Mouse (Mus musculus) testis, postnatal 10 days (tissue): ENCODE results near the gene Fis1.
"Not testable (repeated sequence)": the region's sequence is repeated elsewhere in the genome, so short reads cannot be mapped to it uniquely, and the experiment has no call there.

ENCODE experiments used
- DNase-seq: peaks from one replicate; pipeline ENCODE4 v3.0.0; 2021; ENCODE audit warnings: low spot score

Gene Fis1

GRCm38 (mm10) chr5:136953015-136953414, at the start of gene Fis1:
Gene Fis1 (plus strand): TSS chr5:136953275.
- peak; percentile 98 for DNase-seq

GRCm38 (mm10) chr5:136904621-136905020, 48.5 kb upstream of the Fis1 start:
- DNase-seq: no peak

- no peak for DNase-seq
Observed at GRCm38 (mm10) chr5:136905630-136906029, 47.4 kb upstream of the Fis1 start.

- no peak for DNase-seq
Observed at GRCm38 (mm10) chr5:136907587-136907986, 45.5 kb upstream of the Fis1 start.

GRCm38 (mm10) chr5:136907991-136908857, 44.9 kb upstream of the Fis1 start, which contains the start of gene Ift22:
Gene Ift22 (plus strand): TSS chr5:136908150.
- DNase-seq: peak; percentile 97

- DNase-seq: no peak
Observed at GRCm38 (mm10) chr5:136914183-136914582, 38.9 kb upstream of the Fis1 start.

GRCm38 (mm10) chr5:136917613-136918242, 35.3 kb upstream of the Fis1 start:
- no peak for DNase-seq

- peak; percentile 73 for DNase-seq
Observed at GRCm38 (mm10) chr5:136918655-136919472, 34.2 kb upstream of the Fis1 start.

- DNase-seq: no peak
Observed at GRCm38 (mm10) chr5:136919546-136920301, 33.4 kb upstream of the Fis1 start.

- DNase-seq: no peak
Observed at GRCm38 (mm10) chr5:136922830-136923229, 30.2 kb upstream of the Fis1 start.

GRCm38 (mm10) chr5:136923751-136924478, 29.2 kb upstream of the Fis1 start:
- DNase-seq: no peak

- peak; percentile 89 for DNase-seq
Observed at GRCm38 (mm10) chr5:136929073-136929472, 24.0 kb upstream of the Fis1 start.

GRCm38 (mm10) chr5:136931896-136932295, 21.2 kb upstream of the Fis1 start:
- DNase-seq: no peak

- DNase-seq: no peak
Observed at GRCm38 (mm10) chr5:136932956-136933355, 20.1 kb upstream of the Fis1 start.

GRCm38 (mm10) chr5:136933930-136934329, 19.1 kb upstream of the Fis1 start:
- no peak for DNase-seq

- DNase-seq: no peak
Observed at GRCm38 (mm10) chr5:136935905-136936695, 17.0 kb upstream of the Fis1 start.

GRCm38 (mm10) chr5:136936750-136937149, 16.3 kb upstream of the Fis1 start:
- no peak for DNase-seq

- DNase-seq: no peak
Observed at GRCm38 (mm10) chr5:136937621-136938020, 15.5 kb upstream of the Fis1 start.

- no peak for DNase-seq
Observed at GRCm38 (mm10) chr5:136939284-136939683, 13.8 kb upstream of the Fis1 start.

GRCm38 (mm10) chr5:136940029-136940428, 13.0 kb upstream of the Fis1 start:
- not testable (repeated sequence) for DNase-seq
